Comparison of ENCODE assay signal across 9 mouse cellular contexts in genomic region chr5:36936548-36936947, GRCm38 (mm10). TPM values are rescaled to one million over a fixed set of nuclear protein-coding genes. Genes with fewer than 3 reads are reported as not detected.
DNase-seq lines count a peak whose midpoint lies in the region; ATAC-seq lines count a peak whose summit lies in the region.
"Had no signal": no experiment of that assay in that cellular context is flagged by ENCODE, and none has a peak within 500 bp of the region (broad histone marks: within the 10 kb centered on the region; RNA-seq: fewer than 3 reads in every experiment).

No protein-coding gene starts in this region.

- H3K27ac ChIP-seq in hindbrain, embryonic 13.5 days, result peak overlapping the region; percentile 76
- H3K27ac ChIP-seq in hindbrain, embryonic 11.5 days (ENCODE audit: low read depth, low read length), result no peak overlapping the region
- peak overlapping the region; percentile 61 for H3K27ac ChIP-seq in midbrain, embryonic 13.5 days

- H3K4me3 ChIP-seq in hindbrain, embryonic 13.5 days, result no peak overlapping the region
- no peak overlapping the region for H3K4me3 ChIP-seq in hindbrain, embryonic 11.5 days (ENCODE audit: low read depth, low read length)
- no peak overlapping the region for H3K4me3 ChIP-seq in midbrain, embryonic 13.5 days (replicated peaks)

- DNase-seq in hindbrain, embryonic 11.5 days (ENCODE audit: low spot score), result no peak
- peak; percentile 94 for DNase-seq in brain, adult 2 months (ENCODE audit: low read depth, low spot score)
- DNase-seq in cerebellum, postnatal 14 days, result peak; percentile 78 to 79
- no peak for DNase-seq in urinary bladder, postnatal 36 days (ENCODE audit: low spot score in 2 of 2)
- no peak for DNase-seq in B cell, adult 2 months
- DNase-seq: kidney, adult 8-10 months; thymus, postnatal 14 days had no signal

- H3K36me3 ChIP-seq in hindbrain, embryonic 13.5 days, result peaks cover 4% of the 10 kb centered on the region
- H3K36me3 ChIP-seq in hindbrain, embryonic 11.5 days (ENCODE audit: control insufficient read depth, insufficient read depth, low read length), result no peaks in the 10 kb centered on the region
- peaks cover 4% of the 10 kb centered on the region; the same call in 1 of the 2 replicates for H3K36me3 ChIP-seq in midbrain, embryonic 13.5 days

- no peak overlapping the region for H3K4me2 ChIP-seq in hindbrain, embryonic 13.5 days
- no peak overlapping the region for H3K4me2 ChIP-seq in hindbrain, embryonic 11.5 days (replicated peaks; ENCODE audit: low read depth, low read length)
- H3K4me2 ChIP-seq in midbrain, embryonic 13.5 days (replicated peaks), result no peak overlapping the region

- H3K27me3 ChIP-seq in hindbrain, embryonic 13.5 days, result no peaks in the 10 kb centered on the region
- no peaks in the 10 kb centered on the region for H3K27me3 ChIP-seq in hindbrain, embryonic 11.5 days (ENCODE audit: control insufficient read depth, insufficient read depth, low read length)
- no peaks in the 10 kb centered on the region for H3K27me3 ChIP-seq in midbrain, embryonic 13.5 days

- H3K9me3 ChIP-seq in hindbrain, embryonic 13.5 days, result no peaks in the 10 kb centered on the region
- no peaks in the 10 kb centered on the region for H3K9me3 ChIP-seq in hindbrain, embryonic 11.5 days (ENCODE audit: control insufficient read depth, low read length)
- H3K9me3 ChIP-seq in midbrain, embryonic 13.5 days, result no peaks in the 10 kb centered on the region

- H3K9ac ChIP-seq in hindbrain, embryonic 13.5 days, result no peak overlapping the region
- H3K9ac ChIP-seq in hindbrain, embryonic 11.5 days (ENCODE audit: low read depth, low read length), result no peak overlapping the region
- no peak overlapping the region for H3K9ac ChIP-seq in midbrain, embryonic 13.5 days (replicated peaks)

- H3K4me1 ChIP-seq in hindbrain, embryonic 13.5 days (replicated peaks), result peaks cover 22% of the 10 kb centered on the region
- H3K4me1 ChIP-seq in hindbrain, embryonic 11.5 days (replicated peaks; ENCODE audit: control insufficient read depth, insufficient read depth, low read length), result no peaks in the 10 kb centered on the region
- peaks cover 17% of the 10 kb centered on the region for H3K4me1 ChIP-seq in midbrain, embryonic 13.5 days (replicated peaks)

- ATAC-seq in hindbrain, embryonic 13.5 days (ENCODE audit: low FRiP score), result no peak
- ATAC-seq in hindbrain, embryonic 11.5 days (ENCODE audit: low FRiP score), result no peak
- ATAC-seq in midbrain, embryonic 13.5 days, result no peak

- WGBS in hindbrain, embryonic 13.5 days, result 73% methylated on average over 7 of the region's 7 CpGs
- WGBS in hindbrain, embryonic 11.5 days, result 81% methylated on average over 7 of the region's 7 CpGs
- 83% methylated on average over 7 of the region's 7 CpGs for WGBS in midbrain, embryonic 13.5 days

RNA-seq across cellular contexts. Expression of gene Wfs1, which starts 52.5 kb away (rescaled TPM):
- 5.0 and 6.0 TPM in 2 replicates for polyA plus RNA-seq in hindbrain, embryonic 13.5 days (2015; fragmentation: Nextera tagmentation; extraction: Ambion mirVana)
- 6.0 and 7.0 TPM in 2 replicates for polyA plus RNA-seq in hindbrain, embryonic 11.5 days (2014; fragmentation: Nextera tagmentation; extraction: Ambion mirVana)
- 6.3 and 6.5 TPM in 2 replicates for polyA plus RNA-seq in midbrain, embryonic 13.5 days (2015; fragmentation: Nextera tagmentation; extraction: Ambion mirVana)

Comparison
In these comparisons a context has a peak if more than half of its experiments do, and no peak if none do; other contexts are left out.
1. DNase-seq: peak in brain, adult 2 months (single experiment) and cerebellum, postnatal 14 days (2 of 2); none in hindbrain, embryonic 11.5 days (single experiment), urinary bladder, postnatal 36 days (0 of 2) and B cell, adult 2 months (0 of 2).